Mouse (Mus musculus): ENCODE measurements around the gene Gpt2. TPM values are rescaled to one million over a fixed set of nuclear protein-coding genes. Genes with fewer than 3 reads are reported as not detected.

Gpt2 gene
- total RNA-seq, 2 experiments from 2014 or later, result not detected

GRCm38 (mm10) chr8:85481900-85482299 lies 10.5 kb upstream of the Gpt2 start:
- ATAC-seq (replicated peaks; ENCODE audit: low FRiP score, poor library complexity, severe bottlenecking), result no peak

- ATAC-seq (replicated peaks; ENCODE audit: low FRiP score, poor library complexity, severe bottlenecking), result no peak
Measured at GRCm38 (mm10) chr8:85482427-85482826, 9.9 kb upstream of the Gpt2 start.

GRCm38 (mm10) chr8:85487906-85488620 lies 4.3 kb upstream of the Gpt2 start:
- ATAC-seq (replicated peaks; ENCODE audit: low FRiP score, poor library complexity, severe bottlenecking), result no peak

- ATAC-seq (replicated peaks; ENCODE audit: low FRiP score, poor library complexity, severe bottlenecking), result no peak
Measured at GRCm38 (mm10) chr8:85488631-85489030, 3.7 kb upstream of the Gpt2 start.

GRCm38 (mm10) chr8:85489546-85489945 lies 2.8 kb upstream of the Gpt2 start:
- no peak for ATAC-seq (replicated peaks; ENCODE audit: low FRiP score, poor library complexity, severe bottlenecking)

- no peak for ATAC-seq (replicated peaks; ENCODE audit: low FRiP score, poor library complexity, severe bottlenecking)
Measured at GRCm38 (mm10) chr8:85492940-85493931, 860 bp downstream of the Gpt2 start.

GRCm38 (mm10) chr8:85496125-85496524 lies 3.7 kb downstream of the Gpt2 start:
- ATAC-seq (replicated peaks; ENCODE audit: low FRiP score, poor library complexity, severe bottlenecking), result no peak

- ATAC-seq (replicated peaks; ENCODE audit: low FRiP score, poor library complexity, severe bottlenecking), result 0 out of 2 replicates have a peak, but pooled peaks have one; percentile 34
Measured at GRCm38 (mm10) chr8:85496778-85497177, 4.4 kb downstream of the Gpt2 start.

- ATAC-seq (replicated peaks; ENCODE audit: low FRiP score, poor library complexity, severe bottlenecking), result no peak
Measured at GRCm38 (mm10) chr8:85498577-85498976, 6.2 kb downstream of the Gpt2 start.

- no peak for ATAC-seq (replicated peaks; ENCODE audit: low FRiP score, poor library complexity, severe bottlenecking)
Measured at GRCm38 (mm10) chr8:85500460-85500859, 8.1 kb downstream of the Gpt2 start.

- no peak for ATAC-seq (replicated peaks; ENCODE audit: low FRiP score, poor library complexity, severe bottlenecking)
Measured at GRCm38 (mm10) chr8:85500955-85501685, 8.7 kb downstream of the Gpt2 start.

GRCm38 (mm10) chr8:85502381-85502780 lies 10.0 kb downstream of the Gpt2 start:
- no peak for ATAC-seq (replicated peaks; ENCODE audit: low FRiP score, poor library complexity, severe bottlenecking)

- ATAC-seq (replicated peaks; ENCODE audit: low FRiP score, poor library complexity, severe bottlenecking), result no peak
Measured at GRCm38 (mm10) chr8:85503065-85503464, 10.7 kb downstream of the Gpt2 start.

GRCm38 (mm10) chr8:85504704-85505103 lies 12.3 kb downstream of the Gpt2 start:
- ATAC-seq (replicated peaks; ENCODE audit: low FRiP score, poor library complexity, severe bottlenecking), result no peak

- ATAC-seq (replicated peaks; ENCODE audit: low FRiP score, poor library complexity, severe bottlenecking), result no peak
Measured at GRCm38 (mm10) chr8:85506620-85507019, 14.2 kb downstream of the Gpt2 start.

- no peak for ATAC-seq (replicated peaks; ENCODE audit: low FRiP score, poor library complexity, severe bottlenecking)
Measured at GRCm38 (mm10) chr8:85508661-85509060, 16.3 kb downstream of the Gpt2 start.

- ATAC-seq (replicated peaks; ENCODE audit: low FRiP score, poor library complexity, severe bottlenecking), result no peak
Measured at GRCm38 (mm10) chr8:85512234-85512633, 19.9 kb downstream of the Gpt2 start.

GRCm38 (mm10) chr8:85513283-85513682 lies 20.9 kb downstream of the Gpt2 start:
- ATAC-seq (replicated peaks; ENCODE audit: low FRiP score, poor library complexity, severe bottlenecking), result no peak

GRCm38 (mm10) chr8:85515391-85515790 lies 23.0 kb downstream of the Gpt2 start:
- ATAC-seq (replicated peaks; ENCODE audit: low FRiP score, poor library complexity, severe bottlenecking), result no peak

- ATAC-seq (replicated peaks; ENCODE audit: low FRiP score, poor library complexity, severe bottlenecking), result no peak
Measured at GRCm38 (mm10) chr8:85517336-85517735, 25.0 kb downstream of the Gpt2 start.

All from erythroid progenitor cell, adult 5-6 weeks (primary cell).